Mouse (Mus musculus): ENCODE results near the gene Kndc1.

DNA sequence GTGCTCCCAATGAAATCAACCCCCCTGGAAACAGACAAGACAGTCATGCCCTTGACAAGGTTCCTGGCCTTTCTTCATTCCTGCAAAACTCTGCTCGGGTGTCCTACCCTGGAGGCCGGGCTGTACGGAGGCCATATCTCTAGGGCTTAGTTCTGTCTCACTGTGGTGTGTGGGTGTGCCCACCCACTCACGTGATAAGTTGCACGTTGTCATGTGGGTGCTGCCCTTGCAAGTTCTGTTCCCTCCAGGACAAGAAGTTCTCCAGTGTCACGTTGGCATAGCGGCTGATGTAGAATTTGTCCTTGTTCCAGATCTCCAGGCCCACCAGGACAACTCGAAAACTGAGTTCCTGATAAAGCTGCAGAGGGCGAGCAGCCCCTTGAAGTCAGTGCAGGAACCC, 93.8 kb downstream of the Kndc1 start:
- TF ChIP-seq CTCF (IDR thresholded peaks at IDR 0.05; ENCODE audit: borderline replicate concordance, insufficient read depth, low read length) (no peak), POLR2A (IDR thresholded peaks at IDR 0.05; ENCODE audit: low read depth, low read length) (no peak)
